Mouse (Mus musculus): ENCODE results near the gene Paqr6.

Paqr6 gene

DNA sequence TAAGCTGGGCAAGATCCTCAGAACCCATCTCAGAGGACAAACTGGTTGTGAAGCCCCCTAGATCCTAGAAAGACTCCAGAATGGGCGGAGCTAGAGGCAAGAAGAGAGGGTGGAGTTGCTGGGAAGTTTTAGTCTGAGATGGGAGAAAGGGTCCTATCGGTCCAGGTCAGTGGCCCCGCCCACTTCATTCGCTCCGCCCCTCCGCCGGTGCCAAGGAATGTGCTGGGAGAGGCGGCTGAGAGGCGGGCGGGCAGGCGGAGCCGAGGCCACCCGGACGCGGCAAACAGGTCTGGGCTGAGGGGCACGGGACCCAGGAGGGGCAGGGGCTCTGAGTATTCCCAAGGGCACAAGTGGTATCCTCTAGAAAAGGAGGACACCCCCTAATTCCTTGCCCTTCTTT is at the start of gene Paqr6:
Paqr6 (plus strand) TSS at position 248 of the 400 bp plus-strand sequence.
- peak; percentile 79 to 84 for DNase-seq

DNA sequence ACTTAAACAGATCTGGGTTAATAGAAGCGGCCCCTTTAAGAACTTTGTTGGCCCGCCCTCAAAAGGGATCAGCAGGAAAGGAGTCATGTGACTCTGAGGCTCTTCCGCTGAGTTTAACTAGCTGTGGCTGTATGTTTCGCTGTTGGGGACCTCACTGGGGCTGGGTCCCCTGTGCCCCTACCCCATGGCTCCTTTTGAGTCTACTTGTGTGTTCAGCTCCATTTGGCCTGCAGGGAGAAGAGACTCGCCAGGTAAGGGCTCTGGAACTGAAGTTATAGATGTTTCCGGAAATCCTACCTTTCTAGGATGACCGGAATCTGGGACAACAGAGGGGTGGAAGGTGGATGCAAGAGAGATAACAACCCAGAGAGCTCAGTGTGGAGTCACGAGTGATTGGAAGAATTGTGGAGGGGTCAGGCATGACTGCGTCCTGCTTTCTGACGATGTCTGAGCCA is 39.4 kb upstream of the Paqr6 start, which contains the start of gene Glmp:
Glmp (plus strand) TSS at position 73 of the 455 bp plus-strand sequence.
- peak; percentile 83 to 86 for DNase-seq

DNA sequence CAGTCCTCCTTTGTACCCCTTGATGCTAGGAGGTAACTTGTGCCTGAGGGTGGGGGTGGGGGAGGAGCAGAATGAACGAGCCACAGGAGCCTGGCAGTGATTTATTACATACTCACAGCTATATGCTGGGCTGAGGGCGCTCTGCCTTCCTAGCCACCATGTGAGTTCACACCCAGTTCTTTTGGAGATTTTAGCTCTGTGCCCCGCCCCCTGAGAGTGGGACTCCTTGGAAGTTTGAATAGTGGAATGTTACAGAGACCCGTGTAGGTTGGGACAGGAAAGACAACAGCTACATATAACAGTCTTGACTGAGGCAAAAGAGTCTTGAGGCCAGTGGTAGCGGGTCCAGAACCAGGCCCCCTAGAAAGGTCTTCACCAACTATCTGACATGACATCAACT is 35.4 kb upstream of the Paqr6 start:
- DNase-seq = no peak

DNA sequence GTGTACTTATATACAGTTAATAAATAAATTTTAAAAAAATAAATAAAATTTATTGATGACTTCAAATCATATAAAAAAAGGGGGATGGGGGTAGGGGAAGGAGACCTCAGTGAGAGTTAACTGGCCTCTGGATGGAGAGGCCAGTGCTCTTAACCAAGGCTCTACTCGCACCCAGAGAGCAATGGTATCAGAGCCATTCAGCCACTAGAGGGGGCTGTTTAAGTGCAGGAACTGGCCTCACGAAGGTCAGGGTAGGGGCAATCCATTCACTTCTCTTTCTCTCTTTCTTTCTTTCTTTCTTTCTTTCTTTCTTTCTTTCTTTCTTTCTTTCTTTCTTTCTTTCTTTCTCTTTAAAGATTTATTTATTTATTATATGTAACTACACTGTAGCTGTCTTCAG is 33.1 kb upstream of the Paqr6 start:
- DNase-seq = peak; percentile 60 to 74

DNA sequence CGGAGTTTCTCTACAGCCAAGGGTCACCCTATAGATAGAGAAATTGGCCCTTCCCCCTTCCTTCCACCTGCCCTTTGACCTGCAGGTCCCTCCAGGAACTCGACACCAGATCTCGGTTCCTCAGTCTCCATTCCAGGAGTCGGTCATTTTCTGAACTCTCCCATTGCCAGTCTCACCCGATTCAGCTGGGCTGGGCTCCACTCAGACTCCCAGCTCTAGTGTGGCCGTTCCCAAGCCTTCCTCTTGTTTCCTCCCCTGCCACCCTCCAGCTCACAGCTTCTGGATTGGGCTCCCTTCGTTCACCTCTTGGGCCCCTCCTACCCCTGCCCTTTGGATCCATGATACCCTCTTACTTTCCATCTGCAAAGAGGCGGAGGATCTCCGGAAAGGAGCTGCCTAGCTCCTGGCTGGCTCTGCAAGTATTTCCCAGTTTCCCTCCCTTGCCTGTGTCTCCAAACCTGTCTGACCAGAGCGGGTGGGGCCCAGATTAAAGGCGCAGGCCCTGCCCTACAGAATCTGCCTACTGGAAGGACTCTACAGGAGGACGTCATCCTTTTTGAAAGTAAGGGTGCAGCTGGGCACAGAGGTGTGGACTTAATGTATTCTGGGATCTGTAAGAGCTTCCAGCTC is 30.2 kb upstream of the Paqr6 start:
- peak; percentile 42 to 67 for DNase-seq

DNA sequence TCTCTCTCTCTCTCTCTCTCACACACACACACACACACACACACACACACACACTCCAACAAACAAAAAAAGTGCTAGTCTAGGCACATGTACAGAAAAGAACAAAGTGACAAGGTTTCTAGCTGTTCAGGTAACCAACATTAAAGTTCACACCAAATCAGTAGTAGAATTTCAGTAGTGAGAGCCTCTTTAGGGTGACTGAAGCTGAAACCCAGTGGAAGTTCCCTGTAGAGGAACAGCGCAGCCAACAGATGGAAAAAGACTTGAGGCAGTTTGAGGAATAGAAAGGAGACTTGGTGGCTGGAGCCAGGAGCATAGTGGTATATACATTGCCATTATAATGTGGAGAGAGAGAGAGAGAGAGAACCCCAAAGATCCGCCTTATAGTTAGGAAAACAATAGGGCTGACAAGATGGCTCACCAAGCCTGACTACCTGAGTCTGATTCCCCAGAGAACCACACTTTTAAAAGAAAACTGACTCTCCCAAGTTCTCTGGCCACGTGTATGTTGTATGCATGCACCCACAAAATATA is 29.4 kb upstream of the Paqr6 start:
- no peak for DNase-seq

DNA sequence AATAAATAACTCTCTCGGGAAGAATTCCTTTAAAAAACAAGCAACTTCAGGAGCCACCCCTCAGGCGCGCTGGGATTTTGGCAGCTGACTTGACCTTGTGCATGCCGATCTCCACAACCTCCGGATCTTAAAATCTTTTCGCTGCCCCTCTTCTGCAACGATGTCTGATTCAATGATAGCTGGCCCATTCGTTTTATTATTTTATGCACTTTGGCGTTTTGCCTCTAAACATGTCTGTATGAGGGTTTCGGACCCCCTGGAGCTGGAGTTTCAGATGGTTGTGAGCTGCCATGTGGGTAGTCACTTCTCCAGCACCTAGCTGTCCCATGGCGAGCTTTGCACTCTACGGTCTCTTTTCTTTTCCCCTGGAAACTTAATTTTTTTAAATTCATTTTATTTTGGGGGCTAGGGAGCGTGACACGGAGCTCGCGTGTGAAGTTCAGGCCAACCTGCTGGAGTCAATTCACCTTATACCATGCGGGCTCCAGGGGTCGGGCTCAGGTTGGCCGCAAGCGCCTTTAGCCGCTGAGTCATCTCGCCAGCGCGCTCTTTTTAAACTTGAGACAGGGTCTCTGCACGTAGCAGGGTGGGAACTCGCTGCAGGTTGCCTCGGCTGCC is 28.8 kb upstream of the Paqr6 start:
- DNase-seq = peak; percentile 30 to 53

DNA sequence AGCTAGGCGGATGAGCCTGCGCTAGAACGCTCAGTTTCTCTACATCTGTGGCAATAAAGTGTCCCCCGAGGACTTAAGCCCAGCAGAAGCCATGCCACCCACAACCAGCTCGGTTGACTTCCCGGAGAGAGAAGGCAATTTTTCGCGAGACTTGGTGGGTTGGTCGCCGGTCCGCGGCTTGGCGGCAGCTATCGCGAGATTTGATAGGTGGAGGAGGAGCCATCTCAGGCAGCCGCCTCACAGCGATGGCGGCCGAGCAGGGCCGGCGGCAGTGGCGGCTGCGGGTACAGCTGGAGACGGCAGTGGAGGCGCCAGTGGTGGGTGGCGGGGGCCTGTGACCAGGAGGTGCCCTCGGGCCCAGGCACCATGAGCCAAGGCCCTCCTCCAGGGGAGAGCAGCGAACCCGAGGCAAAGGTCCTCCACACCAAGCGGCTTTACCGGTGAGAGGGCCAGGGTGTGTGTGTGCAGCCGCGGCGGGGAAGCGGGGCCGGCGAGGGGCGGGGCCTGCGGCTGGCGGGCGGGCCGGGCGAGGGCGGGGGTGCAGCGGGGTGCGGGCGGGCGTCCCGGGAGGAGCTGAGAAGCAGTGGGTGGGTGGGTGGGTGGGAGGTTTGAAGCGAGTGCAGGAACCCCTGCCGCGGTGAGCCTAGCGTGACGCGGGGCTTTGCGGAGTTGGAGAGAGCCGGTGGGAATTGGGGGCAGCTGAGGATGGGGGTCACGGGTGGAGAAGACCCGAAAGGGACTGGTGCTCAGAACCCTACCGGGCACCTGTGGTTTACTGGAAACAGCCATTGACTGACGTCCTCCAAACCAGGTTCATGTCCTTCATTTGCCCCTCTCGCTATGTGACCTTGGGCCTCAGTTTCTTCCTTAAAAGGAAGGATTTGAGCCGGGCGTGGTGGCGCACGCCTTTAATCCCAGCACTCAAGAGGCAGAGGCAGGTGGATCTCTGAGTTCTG is 28.0 kb upstream of the Paqr6 start, which contains the start of the genes Tmem79 and Smg5:
Tmem79 (minus strand) TSS at position 91 of the 956 bp plus-strand sequence.
Smg5 (plus strand) TSS at position 203 of the 956 bp plus-strand sequence.
- DNase-seq = peak; percentile 97

DNA sequence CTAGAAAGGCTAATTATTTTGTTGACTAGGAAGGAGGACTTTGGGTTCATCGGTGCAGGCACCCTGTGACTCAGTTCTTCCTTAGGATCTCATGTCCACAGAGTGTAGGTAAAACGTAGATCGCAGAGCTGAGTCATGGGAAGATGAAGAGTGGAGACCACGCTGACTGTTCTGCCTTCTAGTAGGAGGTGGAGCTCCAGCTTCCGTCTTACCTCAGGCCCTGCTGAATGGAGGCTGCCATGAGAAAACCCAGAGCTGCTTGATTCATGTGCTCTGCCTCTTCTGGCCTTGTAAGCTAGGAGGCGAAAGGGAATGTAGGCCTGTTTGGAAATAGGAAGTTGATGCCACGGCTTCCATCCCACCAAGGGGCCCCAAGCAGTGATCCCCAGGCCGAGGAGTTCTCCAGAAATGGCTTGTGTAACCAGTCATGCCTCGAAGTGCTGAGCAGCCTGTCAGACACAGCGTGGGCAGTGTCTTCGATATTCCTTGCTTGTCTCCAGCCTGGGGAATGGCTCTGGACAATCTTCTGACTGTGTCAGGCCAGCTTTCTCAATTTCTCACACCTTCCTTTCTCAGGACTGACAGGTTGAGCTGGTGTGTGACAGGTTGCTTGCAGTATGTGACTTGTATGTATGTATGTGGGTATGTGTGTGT is 26.9 kb upstream of the Paqr6 start:
- peak in 1 of 2 experiments; percentile 37 for DNase-seq

DNA sequence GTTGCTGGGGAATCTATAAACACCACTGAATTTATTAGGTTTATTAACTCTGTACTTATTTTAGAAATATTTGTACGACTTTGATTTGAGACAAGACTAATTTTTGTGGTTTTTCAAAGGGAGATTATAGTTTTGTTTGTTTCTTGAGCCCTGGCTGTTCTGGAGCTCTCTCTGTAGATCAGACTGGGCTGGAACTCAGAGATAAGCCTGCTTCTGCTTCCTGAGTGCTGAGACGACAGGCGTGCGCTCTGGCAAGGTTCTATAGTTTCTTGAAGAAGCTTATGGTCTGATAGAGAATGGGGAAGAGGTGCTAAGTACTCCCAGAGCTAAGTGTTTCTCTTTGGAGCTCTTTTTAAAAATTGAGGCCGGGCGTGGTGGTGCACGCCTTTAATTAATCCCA is 26.1 kb upstream of the Paqr6 start:
- DNase-seq = no peak

DNA sequence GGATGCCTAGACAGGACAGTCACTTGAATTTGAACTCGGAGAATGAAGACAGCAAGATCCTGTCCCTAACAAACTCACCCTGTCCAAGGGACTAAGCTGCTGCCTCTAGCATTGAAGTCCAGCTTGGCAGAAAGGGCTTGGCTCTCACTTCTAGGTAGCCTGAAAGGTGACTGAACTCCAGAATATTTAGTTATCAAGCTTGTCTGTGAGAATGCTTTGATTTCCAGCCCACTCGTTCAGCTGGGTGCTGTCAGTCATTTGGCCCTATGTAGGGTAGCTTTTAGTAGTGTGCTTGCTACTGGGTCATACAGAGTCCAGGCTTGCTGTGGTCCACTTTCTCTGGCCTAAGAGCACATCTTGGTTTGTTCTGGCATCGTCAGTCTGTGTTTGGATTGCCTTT is 25.4 kb upstream of the Paqr6 start:
- DNase-seq = no peak

DNA sequence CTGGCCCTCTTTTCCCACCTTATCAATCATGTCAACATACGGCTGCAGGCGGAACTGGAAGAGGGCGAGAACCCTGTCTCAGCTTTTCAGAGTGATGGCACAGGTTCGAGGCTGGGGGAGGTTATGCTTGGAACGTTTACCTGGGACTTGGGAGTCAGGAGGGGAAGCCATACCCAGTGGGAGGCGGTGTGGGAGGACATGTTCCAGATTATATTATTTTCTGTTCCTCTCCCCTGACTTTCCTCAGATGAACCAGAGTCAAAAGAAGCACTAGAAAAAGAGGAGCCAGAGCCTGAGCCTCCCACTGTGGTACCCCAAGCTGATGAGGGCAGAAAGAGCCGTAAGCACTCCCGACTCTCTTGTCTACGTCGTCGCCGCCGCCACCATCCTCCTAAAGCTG is 13.7 kb upstream of the Paqr6 start:
- DNase-seq = no peak

DNA sequence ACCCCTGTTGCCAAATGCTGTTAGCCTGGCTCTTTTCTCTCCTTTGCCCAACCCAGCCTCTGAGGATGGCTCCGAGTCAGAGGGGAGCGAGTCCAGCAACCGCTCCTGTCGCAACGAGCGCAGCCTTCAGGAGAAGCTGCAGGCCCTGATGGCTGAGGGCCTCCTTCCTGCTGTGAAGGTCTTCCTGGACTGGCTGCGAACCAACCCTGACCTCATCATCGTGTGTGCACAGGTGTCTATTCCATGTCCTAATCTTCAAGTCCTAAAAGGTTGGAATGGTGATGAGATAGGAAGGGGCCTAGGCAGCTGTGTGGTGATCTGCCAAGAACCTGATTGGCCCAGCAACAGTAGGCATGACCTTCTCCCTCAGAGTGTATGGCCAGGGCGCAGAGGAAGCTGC is 11.5 kb upstream of the Paqr6 start:
- peak in 1 of 2 experiments; percentile 40 for DNase-seq

DNA sequence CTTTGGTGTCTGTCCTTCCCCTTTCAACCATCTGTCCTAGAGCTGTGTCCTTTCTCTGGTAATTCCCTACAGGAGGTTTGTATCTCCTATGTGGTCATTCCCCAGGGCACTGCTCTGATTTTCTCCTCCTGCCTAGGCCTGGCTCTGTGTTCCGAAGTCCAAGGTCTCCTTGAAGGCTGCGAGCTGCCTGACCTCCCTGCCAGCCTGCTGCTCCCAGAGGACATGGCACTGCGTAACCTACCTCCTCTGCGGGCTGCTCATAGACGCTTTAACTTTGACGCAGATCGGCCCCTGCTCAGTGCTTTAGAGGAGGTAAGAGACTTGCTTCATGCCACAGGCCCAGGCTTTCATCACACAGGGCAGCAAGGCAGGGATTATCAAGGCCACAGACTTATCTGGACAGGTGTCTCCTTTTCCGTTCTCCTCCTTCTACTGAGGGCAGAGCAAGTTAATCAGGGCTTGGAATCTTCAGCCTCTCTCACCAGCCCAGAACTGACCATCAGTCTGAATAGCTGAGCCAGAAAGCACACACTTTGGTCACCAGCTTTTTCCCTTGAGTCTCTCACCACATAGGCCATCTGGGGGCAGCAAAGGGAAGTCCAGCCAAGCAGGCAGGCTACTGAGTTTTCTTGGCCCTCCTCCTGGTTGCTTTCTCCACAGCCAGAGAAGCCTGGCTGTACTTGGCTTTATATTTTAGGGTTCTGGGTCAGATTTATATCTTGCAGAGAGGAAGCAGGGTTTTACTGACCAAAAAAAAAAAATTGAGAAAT is 9.8 kb upstream of the Paqr6 start:
- peak; percentile 28 to 74 for DNase-seq

DNA sequence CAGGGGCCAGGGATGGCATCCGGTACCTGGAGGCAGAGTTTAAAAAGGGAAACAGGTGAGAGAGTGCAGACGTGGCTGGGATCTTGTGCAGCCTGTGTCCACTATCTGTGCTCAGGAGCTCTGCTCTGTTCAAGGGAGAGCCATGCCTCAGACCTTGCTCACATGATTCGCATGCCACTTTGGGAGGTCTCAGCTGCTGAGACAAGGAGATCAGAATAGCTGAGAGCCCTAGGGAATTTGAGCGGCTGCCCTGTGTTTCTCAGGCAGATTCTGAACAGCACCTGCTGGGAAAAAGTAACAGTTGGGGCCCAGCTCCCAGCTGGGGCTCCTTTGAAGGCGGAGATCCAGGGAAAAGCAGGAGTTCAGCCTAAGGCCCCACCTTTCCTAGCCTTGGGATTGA is 4.8 kb upstream of the Paqr6 start:
- no peak for DNase-seq

DNA sequence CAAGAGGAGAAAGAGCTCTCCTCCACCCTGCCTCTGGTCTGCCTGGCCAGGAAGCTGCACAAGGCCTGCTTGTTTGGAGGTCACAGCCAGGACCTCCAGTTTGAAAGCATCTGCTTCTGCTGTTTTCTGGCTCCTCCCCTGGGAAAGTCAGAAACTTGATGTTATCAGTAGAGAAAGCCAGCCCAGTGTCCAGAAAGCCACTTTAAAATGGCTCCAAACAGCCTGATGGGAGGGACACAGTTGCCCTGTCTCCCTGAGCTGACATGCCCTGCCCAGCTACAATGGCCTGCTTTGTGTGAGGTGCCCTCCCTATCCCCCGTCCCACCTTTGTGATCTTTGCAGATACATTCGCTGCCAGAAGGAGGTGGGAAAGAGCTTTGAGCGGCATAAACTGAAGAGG is 4.4 kb upstream of the Paqr6 start:
- no peak for DNase-seq

DNA sequence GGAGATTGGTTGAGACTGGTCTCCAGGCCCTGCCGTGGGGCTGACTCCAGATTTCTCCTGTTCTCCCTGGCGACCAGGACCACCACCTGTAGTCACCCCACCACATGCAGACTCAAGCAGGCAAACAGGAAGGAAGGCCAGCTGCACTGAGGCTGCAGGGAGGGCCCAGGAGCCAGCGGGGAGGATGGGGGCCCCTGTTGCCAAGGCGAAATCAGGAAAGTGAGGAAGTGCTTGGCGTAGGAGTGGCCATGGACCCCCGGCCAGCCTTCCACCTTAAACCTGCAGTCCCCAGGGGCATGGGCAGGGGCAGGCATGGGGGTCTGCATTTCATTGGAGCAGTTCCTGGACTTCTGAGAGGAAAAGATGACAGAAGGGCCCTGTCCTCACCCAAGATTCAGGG is 3.3 kb upstream of the Paqr6 start:
- DNase-seq = no peak

DNA sequence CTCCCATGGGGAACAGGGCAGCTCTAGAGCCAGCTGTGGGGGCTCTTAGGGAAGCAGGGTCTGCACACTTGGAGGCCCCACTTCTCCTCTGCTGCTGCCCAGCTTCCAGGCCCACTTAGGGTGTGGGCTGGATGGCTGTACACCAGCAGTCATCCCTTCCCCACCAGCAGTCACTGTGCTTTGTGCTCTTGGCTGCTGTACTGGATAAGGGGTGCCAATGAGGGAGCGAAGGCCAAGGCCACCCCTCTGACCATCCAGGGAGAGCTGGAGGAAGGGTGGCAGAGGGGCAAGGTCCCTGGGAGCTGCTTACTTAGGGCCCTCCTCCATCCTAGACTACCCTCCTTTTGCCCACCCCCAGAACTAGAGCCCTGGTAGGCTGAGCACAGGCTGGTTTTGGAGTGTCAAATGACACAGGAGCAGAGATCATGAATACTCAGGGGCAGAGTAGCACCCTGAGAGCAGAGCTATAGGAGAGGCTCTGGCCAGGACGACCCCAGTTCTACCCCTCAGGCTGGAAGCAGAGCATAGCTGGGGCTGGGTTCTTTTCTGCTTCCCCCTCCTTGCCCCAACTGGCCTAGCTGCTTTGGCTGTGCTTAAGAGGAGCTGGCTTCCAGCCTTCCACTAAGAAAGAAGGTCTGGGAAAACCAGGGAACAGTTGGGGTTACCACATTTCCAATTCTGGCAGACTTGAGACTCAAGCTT is 2.6 kb upstream of the Paqr6 start:
- no peak for DNase-seq

DNA sequence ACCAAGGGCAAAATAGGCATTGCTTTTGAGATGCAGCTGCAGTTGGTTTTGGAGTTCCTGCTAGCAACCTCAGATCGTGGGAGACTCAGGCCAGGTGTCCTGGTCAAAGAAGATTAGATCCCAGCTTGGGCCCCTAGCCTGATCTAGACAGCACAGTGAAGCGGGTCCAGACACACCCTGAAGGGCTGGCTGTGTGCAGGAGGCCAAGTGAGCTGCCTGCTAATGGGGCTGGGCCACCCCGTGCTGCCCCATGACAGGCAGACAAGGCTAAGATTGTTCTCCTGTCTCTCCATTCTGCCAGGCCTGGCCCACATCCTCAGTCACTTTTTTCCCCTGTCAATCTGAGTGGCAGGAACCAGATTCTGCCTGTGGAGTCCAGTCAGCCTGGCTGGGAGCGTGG is 684 bp upstream of the Paqr6 start:
- no peak for DNase-seq

DNA sequence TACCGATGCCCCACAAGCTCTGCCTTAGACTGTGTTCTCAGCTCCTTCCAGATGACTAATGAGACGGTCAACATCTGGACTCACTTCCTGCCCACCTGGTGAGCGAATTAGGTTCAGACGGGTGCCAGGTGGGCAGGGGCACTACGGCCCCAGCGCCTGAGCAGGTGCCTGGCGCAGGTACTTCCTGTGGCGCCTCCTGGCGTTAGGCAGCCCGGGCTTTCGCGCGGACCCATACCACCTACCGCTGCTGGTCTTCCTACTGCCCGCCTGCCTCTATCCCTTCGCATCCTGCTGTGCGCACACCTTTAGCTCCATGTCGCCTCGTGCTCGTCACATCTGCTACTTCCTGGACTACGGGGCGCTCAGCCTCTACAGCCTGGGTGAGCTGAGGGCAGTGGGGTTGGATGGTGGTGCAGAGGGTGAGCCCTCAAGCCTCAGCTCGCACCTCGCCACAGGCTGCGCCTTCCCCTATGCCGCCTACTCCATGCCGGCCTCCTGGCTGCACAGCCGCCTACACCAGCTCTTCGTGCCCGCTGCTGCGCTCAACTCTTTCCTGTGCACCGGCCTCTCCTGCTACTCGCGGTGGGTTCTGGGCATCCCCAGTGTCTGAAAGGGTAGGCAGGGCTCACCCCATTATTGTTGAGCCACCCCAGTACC is 1.4 kb downstream of the Paqr6 start:
- DNase-seq = peak in 1 of 2 experiments; percentile 40

All from kidney, postnatal 25 days (tissue).